Mouse (Mus musculus) G1E (cell line): ENCODE measurements around the gene Ethe1. TPM values are rescaled to one million over a fixed set of nuclear protein-coding genes. Genes with fewer than 3 reads are reported as not detected.
A peak's percentile ranks its signal among the peaks of the same experiment; 100 is the strongest.

Source experiments
- ATAC-seq: 2 replicates; pipeline ENCODE4 v1.8.0; 2016; ENCODE audit warnings: mild to moderate bottlenecking; ENCODE audit not compliant: insufficient number of reproducible peaks, poor library complexity, low FRiP score, severe bottlenecking; ENCODE audit errors: extremely low read depth
- DNase-seq: peaks from one replicate; pipeline ENCODE4 v3.0.0; 2012; ENCODE audit warnings: low spot score
- H3K27me3 ChIP-seq: 2 replicates; pipeline ENCODE4 v1.6.1; 2012; ENCODE audit warnings: mild to moderate bottlenecking, low read length, inconsistent platforms; ENCODE audit not compliant: insufficient read depth
- H3K36me3 ChIP-seq: replicated peaks from 2 replicates; pipeline ENCODE3; 2012; ENCODE audit warnings: mild to moderate bottlenecking, inconsistent platforms
- H3K4me1 ChIP-seq: 2 replicates; pipeline ENCODE4 v1.6.1; 2012; ENCODE audit warnings: low read depth, low read length, inconsistent platforms, mixed read lengths; ENCODE audit not compliant: insufficient read depth
- H3K4me3 ChIP-seq: 2 replicates; pipeline ENCODE4 v1.5.1; 2012; ENCODE audit warnings: low read depth, mild to moderate bottlenecking, inconsistent platforms, low read length, moderate library complexity, mixed read lengths
- H3K9me3 ChIP-seq: replicated peaks from 2 replicates; pipeline ENCODE4 v1.6.1; 2012; ENCODE audit warnings: inconsistent platforms
- CTCF ChIP-seq: IDR thresholded peaks from 2 replicates; pipeline ENCODE4 v1.5.1; 2012; ENCODE audit warnings: low read depth, low read length, inconsistent platforms, mixed read lengths
- GATA1 ChIP-seq: IDR thresholded peaks from 2 replicates; pipeline ENCODE4 v1.6.1; 2012; ENCODE audit warnings: borderline replicate concordance, low read length, inconsistent platforms, mixed read lengths
- GATA2 ChIP-seq: IDR thresholded peaks from 2 replicates; pipeline ENCODE4 v1.6.1; 2012; ENCODE audit warnings: low read depth, low read length, inconsistent platforms, borderline replicate concordance
- POLR2AphosphoS5 ChIP-seq: IDR thresholded peaks from 2 replicates; pipeline ENCODE4 v1.6.1; 2012; ENCODE audit warnings: low read depth, low read length, inconsistent platforms; ENCODE audit not compliant: insufficient replicate concordance
- TAL1 ChIP-seq: conservative IDR thresholded peaks from 2 replicates; pipeline ENCODE4 v1.6.1; 2012; ENCODE audit warnings: low read depth, low read length, inconsistent platforms, mixed read lengths
- polyA plus RNA-seq: library from polyadenylated mRNA; stranded (reverse); fragments of >175 nt; gene quantifications from 2 replicates; pipeline ENCODE4 v1.2.3, GENCODE M21; 2012
- total RNA-seq, 2 experiments: library from RNA; stranded (forward) in 1 of 2; stranded (reverse) in 1 of 2; fragments of 200-1000 nt in 1 of 2; fragments of >200 nt in 1 of 2; fragmentation: Nextera tagmentation in 1 of 2; gene quantifications; 2 replicates each; pipeline ENCODE4 v1.2.3; 2014 to 2017

Gene Ethe1
- total and polyA plus RNA-seq, 3 experiments = 4.8 to 11.0 (median 9.1) TPM

- Histone ChIP-seq H3K36me3 (peaks cover 11% of the 10 kb centered on the region), H3K4me3 (no peak overlapping the region), H3K9me3 (no peaks in the 10 kb centered on the region), H3K27me3 (no peaks in the 10 kb centered on the region), H3K4me1 (peaks cover 48% of the 10 kb centered on the region)
- TF ChIP-seq CTCF = no peak
- TF ChIP-seq POLR2AphosphoS5 = no peak
- TF ChIP-seq TAL1 = no peak
- TF ChIP-seq GATA1 = no peak
- no peak for TF ChIP-seq GATA2
- ATAC-seq = no peak
- no peak for DNase-seq
Observed at GRCm38 (mm10) chr7:24595464-24595863, 8.1 kb downstream of the Ethe1 start.

DNA sequence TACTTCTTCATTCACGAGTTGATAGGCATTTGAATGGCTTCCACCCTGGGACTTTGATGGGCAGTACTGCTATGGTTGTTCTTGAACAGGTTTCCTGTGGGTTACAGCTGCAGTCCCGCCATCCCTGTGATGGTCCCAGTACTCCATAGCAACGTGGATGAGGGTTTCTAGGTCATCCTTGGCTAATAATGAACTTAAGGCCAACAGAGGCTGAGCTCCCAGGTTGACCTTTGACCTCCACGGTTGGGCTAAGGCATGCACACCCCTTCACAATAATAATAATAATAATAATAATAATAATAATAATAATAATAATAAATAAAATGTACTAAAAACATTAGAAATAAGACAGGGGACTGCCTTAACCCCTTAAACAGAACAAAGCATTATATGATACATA is 10.8 kb downstream of the Ethe1 start:
- Histone ChIP-seq H3K36me3 (peaks cover 11% of the 10 kb centered on the region), H3K27me3 (no peaks in the 10 kb centered on the region), H3K9me3 (no peaks in the 10 kb centered on the region), H3K4me1 (peaks cover 22% of the 10 kb centered on the region), H3K4me3 (no peak overlapping the region)
- DNase-seq (no peak), ATAC-seq (no peak)
- TF ChIP-seq TAL1 (no peak), CTCF (no peak), GATA2 (no peak), POLR2AphosphoS5 (no peak), GATA1 (no peak)

DNA sequence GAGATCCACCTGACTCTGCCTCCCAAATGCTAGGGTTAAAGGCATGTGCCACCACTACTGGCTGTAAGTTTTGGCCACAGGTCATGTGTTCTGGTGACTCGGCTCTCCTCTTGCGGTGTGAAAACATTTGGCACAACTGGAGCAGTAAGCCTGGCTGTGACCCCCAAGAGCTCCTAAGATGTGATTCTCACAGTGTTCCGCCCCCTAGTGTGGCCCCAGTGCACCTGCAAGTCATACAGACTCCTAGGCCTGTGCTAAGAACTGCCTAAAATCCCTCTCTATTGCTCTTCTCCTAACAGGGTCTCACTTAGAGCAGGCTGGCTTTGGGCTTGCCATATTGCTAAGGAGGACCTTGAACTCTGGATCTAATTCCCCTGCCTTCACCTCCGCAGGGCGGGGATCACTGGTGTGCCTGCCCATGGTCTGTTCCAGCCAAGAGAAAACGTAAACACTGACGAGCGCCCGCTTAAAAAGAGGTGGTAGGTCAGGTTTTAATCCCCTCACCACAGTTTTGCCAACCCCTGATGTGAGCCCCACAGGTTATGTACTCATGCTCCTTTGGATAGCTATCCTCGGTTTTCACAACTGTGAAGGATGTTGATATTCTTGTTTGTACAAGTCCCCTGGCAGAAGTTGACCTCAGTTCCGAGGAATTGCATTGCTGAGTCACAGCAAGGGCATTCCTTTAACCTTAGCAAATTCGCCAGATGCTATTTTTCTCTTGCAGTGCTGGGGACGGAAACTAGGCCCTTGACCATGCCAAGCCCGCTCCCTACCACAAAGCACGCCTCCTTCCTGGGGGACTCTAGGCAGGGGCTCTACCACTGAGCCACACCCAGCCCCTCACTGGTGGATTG is 12.1 kb downstream of the Ethe1 start:
- peaks cover 14% of the 10 kb centered on the region for H3K36me3 ChIP-seq
- DNase-seq (no peak), ATAC-seq (no peak)
- 0 out of 2 replicates have a peak, but pooled peaks have one; percentile 8 for TF ChIP-seq CTCF
- no peak for TF ChIP-seq GATA1
- H3K9me3 ChIP-seq = no peaks in the 10 kb centered on the region
- H3K4me3 ChIP-seq = no peak overlapping the region
- peaks cover 10% of the 10 kb centered on the region for H3K4me1 ChIP-seq
- H3K27me3 ChIP-seq = no peaks in the 10 kb centered on the region

DNA sequence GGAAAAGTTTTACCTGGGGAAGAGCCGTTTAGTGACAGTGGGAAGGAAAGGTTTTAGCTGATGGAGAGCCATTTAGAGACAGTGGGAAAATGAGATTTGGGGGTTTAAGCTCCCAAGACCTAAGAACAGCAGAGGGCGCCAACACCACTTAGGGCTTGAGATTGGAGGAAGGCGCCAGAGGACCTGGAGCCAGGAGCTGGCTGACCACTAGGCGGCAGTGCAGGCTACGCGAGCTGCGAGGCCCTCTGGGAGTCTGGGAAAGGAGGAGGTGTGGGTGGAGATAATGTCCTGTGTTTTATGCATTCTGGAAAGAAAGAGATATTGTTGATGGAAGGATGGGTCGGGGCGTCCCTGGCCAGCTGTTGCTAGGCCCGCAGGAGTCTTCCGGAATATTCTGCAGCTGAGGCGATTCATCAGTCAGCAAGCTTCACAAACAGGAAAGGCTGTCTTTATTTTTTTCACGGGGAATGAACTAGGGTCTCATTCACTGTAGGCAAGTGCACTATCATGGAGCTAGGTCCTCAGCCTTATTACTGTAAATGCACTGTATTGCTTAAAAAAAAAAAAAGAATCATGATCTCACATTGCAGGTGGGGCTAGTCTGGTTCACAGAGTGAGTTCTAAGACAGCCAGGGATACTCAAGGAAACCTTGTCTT is 13.7 kb downstream of the Ethe1 start:
- Histone ChIP-seq H3K36me3 (peaks cover 6% of the 10 kb centered on the region), H3K27me3 (no peaks in the 10 kb centered on the region), H3K4me3 (no peak overlapping the region), H3K4me1 (0 out of 2 replicates have a peak, but pooled peaks cover 3% of the 10 kb centered on the region), H3K9me3 (no peaks in the 10 kb centered on the region)
- TF ChIP-seq TAL1 = no peak
- TF ChIP-seq CTCF = peak; percentile 98
- DNase-seq (peak; percentile 75), ATAC-seq (peak; percentile 68)

DNA sequence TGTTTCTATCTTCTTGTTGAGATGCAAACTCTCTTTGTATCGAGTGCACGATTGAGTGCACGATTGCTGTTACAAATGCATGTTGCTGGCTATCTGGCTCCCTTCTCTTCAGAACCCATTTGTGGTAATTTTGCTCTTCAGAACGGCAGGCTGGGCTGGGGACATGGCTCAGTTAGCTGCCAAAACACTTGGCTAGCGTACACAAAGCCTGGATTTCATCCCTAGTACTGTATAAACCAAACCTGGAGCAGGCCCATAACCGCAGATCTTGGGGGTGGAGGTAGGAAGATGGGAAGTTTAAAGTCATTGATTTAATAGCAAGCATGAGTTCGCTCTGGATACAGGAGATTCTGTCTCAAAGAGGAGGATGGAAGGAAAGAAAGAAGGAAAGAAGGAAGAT is 18.2 kb downstream of the Ethe1 start:
- Histone ChIP-seq H3K4me3 (no peak overlapping the region), H3K4me1 (peaks cover 6% of the 10 kb centered on the region; the same call in 1 of the 2 replicates), H3K27me3 (no peaks in the 10 kb centered on the region), H3K36me3 (peaks cover 15% of the 10 kb centered on the region), H3K9me3 (no peaks in the 10 kb centered on the region)
- no peak for TF ChIP-seq TAL1
- no peak for TF ChIP-seq POLR2AphosphoS5
- TF ChIP-seq GATA1 = no peak
- no peak for TF ChIP-seq GATA2
- no peak for TF ChIP-seq CTCF
- ATAC-seq (no peak), DNase-seq (no peak)

- H3K4me3 ChIP-seq = no peak overlapping the region
- DNase-seq (no peak), ATAC-seq (no peak)
- no peaks in the 10 kb centered on the region; the same call in 1 of the 2 replicates for H3K27me3 ChIP-seq
- H3K36me3 ChIP-seq = peaks cover 15% of the 10 kb centered on the region
- TF ChIP-seq GATA1 (no peak), CTCF (no peak), GATA2 (no peak), TAL1 (no peak), POLR2AphosphoS5 (no peak)
- H3K9me3 ChIP-seq = no peaks in the 10 kb centered on the region
- peaks cover 7% of the 10 kb centered on the region; the same call in 1 of the 2 replicates for H3K4me1 ChIP-seq
Observed at GRCm38 (mm10) chr7:24606046-24606445, 18.7 kb downstream of the Ethe1 start.
